In genomic region chr11:6529961-6530360, GRCm38 (mm10) we compare ENCODE assay signal across 23 mouse cellular contexts. TPM values are rescaled to one million over a fixed set of nuclear protein-coding genes. Genes with fewer than 3 reads are reported as not detected.
DNase-seq lines count a peak whose midpoint lies in the region; ATAC-seq and TF ChIP-seq lines count a peak whose summit lies in the region.
"Had no signal": no experiment of that assay in that cellular context is flagged by ENCODE, and none has a peak within 500 bp of the region (broad histone marks: within the 10 kb centered on the region; RNA-seq: fewer than 3 reads in every experiment).

No protein-coding gene starts in this region.

- H3K27me3 ChIP-seq in kidney, adult 2 months (replicated peaks; ENCODE audit: control insufficient read depth, insufficient read depth, low read length) = no peaks in the 10 kb centered on the region
- H3K27me3 ChIP-seq in CH12.LX (replicated peaks) = no peaks in the 10 kb centered on the region
- H3K27me3 ChIP-seq: embryonic facial prominence, embryonic 12.5 days; forebrain, embryonic 12.5 days; hindbrain, embryonic 12.5 days; Patski had no signal

- H3K9me3 ChIP-seq in CH12.LX (replicated peaks; ENCODE audit: low read length) = peaks cover 5% of the 10 kb centered on the region
- H3K9me3 ChIP-seq: embryonic facial prominence, embryonic 12.5 days; forebrain, embryonic 12.5 days; hindbrain, embryonic 12.5 days had no signal

- H3K9ac ChIP-seq in CH12.LX (ENCODE audit: insufficient read depth, low read depth) = peak overlapping the region; percentile 84
- H3K9ac ChIP-seq: embryonic facial prominence, embryonic 12.5 days; forebrain, embryonic 12.5 days; hindbrain, embryonic 12.5 days had no signal

- H3K36me3 ChIP-seq in kidney, adult 2 months (ENCODE audit: control insufficient read depth, insufficient read depth, low read length) = peaks cover 4% of the 10 kb centered on the region
- peaks cover 16 to 23% of the 10 kb centered on the region in 2 experiments for H3K36me3 ChIP-seq in CH12.LX (replicated peaks in 1 of 2; ENCODE audit: control insufficient read depth in 1 of 2, insufficient read depth in 1 of 2, low read length in 1 of 2)

- 69% methylated on average over 8 of the region's 8 CpGs for WGBS in kidney, adult 2 months

- ATAC-seq in frontal cortex, adult (ENCODE audit: low TSS enrichment) = no peak
- ATAC-seq: CD4-positive, CD25-positive, alpha-beta regulatory T cell, adult 4 months; forebrain, embryonic 16.5 days; hindbrain, embryonic 16.5 days; inflammation-experienced regulatory T-cells, adult 6 months; intestine, postnatal 0 days; Patski had no signal

- peaks cover 26% of the 10 kb centered on the region for H3K79me2 ChIP-seq in CH12.LX (replicated peaks; ENCODE audit: control insufficient read depth, extremely low read depth, insufficient read depth, poor library complexity, severe bottlenecking)

- no peak for TF ChIP-seq EP300 in CH12.LX (IDR thresholded peaks at IDR 0.05; ENCODE audit: low read length)

- no peak overlapping the region for H3K4me3 ChIP-seq in kidney, adult 2 months (ENCODE audit: insufficient read depth, low read depth, low read length)
- no peak overlapping the region for H3K4me3 ChIP-seq in CH12.LX (replicated peaks in 1 of 3; ENCODE audit: low read depth in 2 of 3, low read length in 2 of 3, poor library complexity in 1 of 3)
- no peak overlapping the region for H3K4me3 ChIP-seq in brown adipose tissue, adult 24 weeks (ENCODE audit: insufficient read depth, low read depth, low read length)
- H3K4me3 ChIP-seq: embryonic facial prominence, embryonic 12.5 days; forebrain, embryonic 12.5 days; gastrocnemius, adult 2 months; hindbrain, embryonic 12.5 days had no signal

- H3K4me1 ChIP-seq in kidney, adult 2 months (ENCODE audit: control insufficient read depth, insufficient read depth, low read length) = 0 out of 2 replicates have a peak, but pooled peaks cover 3% of the 10 kb centered on the region
- H3K4me1 ChIP-seq in CH12.LX (ENCODE audit: control insufficient read depth in 1 of 2, insufficient read depth in 2 of 2) = peaks cover 5 to 24% of the 10 kb centered on the region in 2 experiments
- no peaks in the 10 kb centered on the region; the same call in 1 of the 2 replicates for H3K4me1 ChIP-seq in brown adipose tissue, adult 24 weeks (ENCODE audit: control insufficient read depth, insufficient read depth, insufficient read length, low read length)

- no peak for TF ChIP-seq RAD21 in CH12.LX (IDR thresholded peaks at IDR 0.05; ENCODE audit: low read depth, low read length)

- H3K27ac ChIP-seq in kidney, adult 2 months (ENCODE audit: insufficient read depth, low read depth, low read length) = no peak overlapping the region
- no peak overlapping the region for H3K27ac ChIP-seq in CH12.LX (ENCODE audit: insufficient read depth, low read depth)
- H3K27ac ChIP-seq in brown adipose tissue, adult 24 weeks (replicated peaks; ENCODE audit: low read depth, low read length) = 0 out of 2 replicates have a peak overlapping the region, but pooled peaks have one; percentile 50
- H3K27ac ChIP-seq: embryonic facial prominence, embryonic 12.5 days; forebrain, embryonic 12.5 days; hindbrain, embryonic 12.5 days had no signal

- DNase-seq in kidney, adult 2 months = peak; percentile 28
- no peak for DNase-seq in kidney, postnatal 25 days
- DNase-seq in A20 (ENCODE audit: low read depth, low spot score) (peak; percentile 47), CH12.LX (ENCODE audit: extremely low read depth) (no peak)
- DNase-seq: B cell, adult 2 months; cerebellum, adult 11 months; cerebellum, adult 9-10 months; cerebellum, postnatal 25 days; gastrocnemius, adult 2 months; gastrocnemius, postnatal 25 days; heart, postnatal 10 days; heart, postnatal 4 days had no signal

- TF ChIP-seq POLR2A in kidney, adult 2 months (IDR thresholded peaks at IDR 0.05; ENCODE audit: low read depth, low read length) = no peak
- 0 out of 2 replicates have a peak, but pooled peaks have one; percentile 26 for TF ChIP-seq POLR2A in CH12.LX (IDR thresholded peaks at IDR 0.05; ENCODE audit: low read depth, low read length)

- dilution Hi-C loops in CH12.LX (cut with MboI; ENCODE audit: extremely low pct_ligation_motif_present, extremely low pct_unique_long_range_greater_than_20kb, low sequenced_read_pairs) = no loop called here

- no peak for TF ChIP-seq CTCF in kidney, adult 2 months (conservative IDR thresholded peaks at IDR 0.05; ENCODE audit: insufficient read depth, insufficient read length, low read depth, low read length)
- TF ChIP-seq CTCF in CH12.LX (conservative IDR thresholded peaks at IDR 0.05 in 1 of 2, IDR thresholded peaks at IDR 0.05 in 1 of 2; ENCODE audit: low read depth in 2 of 2, low read length in 2 of 2) = no peak

- in situ Hi-C loops in CH12.LX (cut with MboI; ENCODE audit: low pct_ligation_motif_present, low pct_unique_long_range_greater_than_20kb, low sequenced_read_pairs) = no loop called here

- peak overlapping the region; percentile 82 for H3K4me2 ChIP-seq in CH12.LX (ENCODE audit: insufficient read depth, low read depth, poor library complexity, severe bottlenecking)
- H3K4me2 ChIP-seq: embryonic facial prominence, embryonic 12.5 days; forebrain, embryonic 12.5 days; hindbrain, embryonic 12.5 days had no signal

TF ChIP-seq in CH12.LX, 34 proteins besides CTCF, POLR2A, EP300 and RAD21:
- TF ChIP-seq SMC3 (IDR thresholded peaks at IDR 0.05; ENCODE audit: low read depth, low read length) (no peak), MAX (IDR thresholded peaks at IDR 0.05; ENCODE audit: low read length) (0 out of 2 replicates have a peak, but pooled peaks have one; percentile 16)

RNA-seq across cellular contexts. Expression of gene Myo1g, which starts 9.2 kb away (rescaled TPM):
- 3.2 and 10.3 TPM in 2 replicates for polyA plus RNA-seq in kidney, adult 2 months (2012; rRNA removed)
- total RNA-seq in CH12.LX (2012; rRNA removed) (279 and 335 TPM in 2 replicates), CH12.LX (2014; rRNA removed) (265 and 268 TPM in 2 replicates)
- 279 and 284 TPM in 2 replicates for polyA plus RNA-seq in CH12.LX (2012; ENCODE audit: insufficient read length, low read depth)
- polyA plus RNA-seq in brown adipose tissue, adult 24 weeks (2012; ENCODE audit: insufficient read depth, insufficient read length, missing spikeins) = 0.71 and 2.9 TPM in 2 replicates

RNA-seq across cellular contexts. Expression of gene Ccm2, which starts 16.7 kb away (rescaled TPM):
- polyA plus RNA-seq in kidney, adult 2 months (2012; rRNA removed) = 56.1 and 60.8 TPM in 2 replicates
- total RNA-seq in CH12.LX (2012; rRNA removed) (30.4 and 31.6 TPM in 2 replicates), CH12.LX (2014; rRNA removed) (32.7 and 32.9 TPM in 2 replicates)
- polyA plus RNA-seq in CH12.LX (2012; ENCODE audit: insufficient read length, low read depth) = 29.4 and 34.5 TPM in 2 replicates
- 26.2 and 29.6 TPM in 2 replicates for polyA plus RNA-seq in brown adipose tissue, adult 24 weeks (2012; ENCODE audit: insufficient read depth, insufficient read length, missing spikeins)

RNA-seq across cellular contexts. Expression of gene Purb, which starts 54.2 kb away (rescaled TPM):
- polyA plus RNA-seq in kidney, adult 2 months (2012; rRNA removed) = 5.8 and 7.6 TPM in 2 replicates
- total RNA-seq in CH12.LX (2012; rRNA removed) = 19.3 and 29.7 TPM in 2 replicates
- 45.2 and 50.5 TPM in 2 replicates for total RNA-seq in CH12.LX (2014; rRNA removed)
- 35.0 and 42.4 TPM in 2 replicates for polyA plus RNA-seq in CH12.LX (2012; ENCODE audit: insufficient read length, low read depth)
- 25.2 and 39.9 TPM in 2 replicates for polyA plus RNA-seq in brown adipose tissue, adult 24 weeks (2012; ENCODE audit: insufficient read depth, insufficient read length, missing spikeins)

Comparison
In these comparisons a context has a peak if more than half of its experiments do, and no peak if none do; other contexts are left out.
1. DNase-seq: peak in kidney, adult 2 months (single experiment) and A20 (single experiment); none in kidney, postnatal 25 days (0 of 2) and CH12.LX (single experiment).
2. RNA of gene Myo1g, which starts 9.2 kb away (polyA plus RNA-seq): 279 to 284 TPM in CH12.LX; 3.2 to 10.3 TPM in kidney, adult 2 months and 0.71 to 2.9 TPM in brown adipose tissue, adult 24 weeks; every median in the first group is over 10 times any median in the second.